Comparison of ENCODE assay signal across 9 mouse cellular contexts in the genomic region with DNA sequence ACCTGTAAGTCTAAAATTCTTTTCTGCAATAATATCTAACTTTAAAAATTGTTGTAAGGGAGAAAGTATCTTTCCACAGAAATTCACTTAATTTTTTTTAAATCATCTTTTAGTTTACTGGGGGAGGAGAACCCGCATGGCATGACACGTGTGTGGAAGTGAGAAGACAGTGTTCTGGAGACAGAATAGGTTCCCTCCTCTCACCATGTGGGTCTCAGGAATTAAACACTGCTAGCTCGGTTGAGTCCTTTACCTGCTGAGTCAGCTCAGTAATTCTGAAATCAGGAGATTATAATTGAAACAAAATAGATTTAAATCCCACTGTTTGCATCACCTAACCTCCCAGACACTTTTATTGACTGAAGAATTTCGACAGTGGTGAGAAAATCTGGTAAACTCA. TPM values are rescaled to one million over a fixed set of nuclear protein-coding genes. Genes with fewer than 3 reads are reported as not detected.
A peak's percentile ranks its signal among the peaks of the same experiment; 100 is the strongest.
DNase-seq lines count a peak whose midpoint lies in the region; ATAC-seq and TF ChIP-seq lines count a peak whose summit lies in the region.
"Had no signal": no experiment of that assay in that cellular context is flagged by ENCODE, and none has a peak within 500 bp of the region (broad histone marks: within the 10 kb centered on the region; RNA-seq: fewer than 3 reads in every experiment).

No protein-coding gene starts in this region.

- peaks cover 10% of the 10 kb centered on the region for H3K36me3 ChIP-seq in lung, embryonic 16.5 days (ENCODE audit: control insufficient read depth, insufficient read depth, low read length)
- peaks cover 36% of the 10 kb centered on the region for H3K36me3 ChIP-seq in embryonic facial prominence, embryonic 13.5 days
- H3K36me3 ChIP-seq in forebrain, postnatal 0 days (ENCODE audit: insufficient read depth) = no peaks in the 10 kb centered on the region
- peaks cover 18% of the 10 kb centered on the region for H3K36me3 ChIP-seq in liver, embryonic 14.5 days (replicated peaks; ENCODE audit: control insufficient read depth, insufficient read depth, low read depth)

- DNase-seq in lung, postnatal 4 days = no peak
- no peak for DNase-seq in forebrain, postnatal 0 days
- no peak for DNase-seq in liver, embryonic 14.5 days (ENCODE audit: low read depth in 3 of 3, low spot score in 3 of 3)
- no peak for DNase-seq in spleen, postnatal 14 days (ENCODE audit: low spot score in 2 of 2)
- DNase-seq in adrenal gland, adult (ENCODE audit: inconsistent age in 2 of 2, low spot score in 1 of 2) = no peak
- DNase-seq: cerebellum, adult 9-10 months; kidney, postnatal 14 days had no signal

- H3K4me2 ChIP-seq in lung, embryonic 16.5 days (ENCODE audit: low read depth, low read length) = peak overlapping the region; percentile 73
- H3K4me2 ChIP-seq in embryonic facial prominence, embryonic 13.5 days = peak overlapping the region; percentile 65
- H3K4me2 ChIP-seq in forebrain, postnatal 0 days (ENCODE audit: low read depth) = 0 out of 2 replicates have a peak overlapping the region, but pooled peaks have one; percentile 75
- H3K4me2 ChIP-seq in liver, embryonic 14.5 days (ENCODE audit: low read depth) = peak overlapping the region; percentile 80

- H3K4me3 ChIP-seq in lung, embryonic 16.5 days (ENCODE audit: low read length) = peak overlapping the region; percentile 59
- peak overlapping the region; percentile 76 for H3K4me3 ChIP-seq in embryonic facial prominence, embryonic 13.5 days
- no peak overlapping the region for H3K4me3 ChIP-seq in forebrain, postnatal 0 days (ENCODE audit: low read depth, low read length)
- H3K4me3 ChIP-seq in liver, embryonic 14.5 days (ENCODE audit: insufficient read depth in 1 of 2, low read depth in 2 of 2, low read length in 2 of 2) = peak overlapping the region in 1 of 2 experiments; percentile 88; a peak in 2 of 4 replicates

- no peaks in the 10 kb centered on the region for H3K27me3 ChIP-seq in lung, embryonic 16.5 days (ENCODE audit: control insufficient read depth, insufficient read depth, low read depth, low read length)
- no peaks in the 10 kb centered on the region for H3K27me3 ChIP-seq in embryonic facial prominence, embryonic 13.5 days
- no peaks in the 10 kb centered on the region for H3K27me3 ChIP-seq in forebrain, postnatal 0 days (ENCODE audit: insufficient read depth, low read length)
- H3K27me3 ChIP-seq in liver, embryonic 14.5 days (ENCODE audit: control insufficient read depth, insufficient read depth, low read length) = no peaks in the 10 kb centered on the region

- WGBS in lung, embryonic 16.5 days = 42% methylated on average over 4 of the region's 4 CpGs
- 56% methylated on average over 4 of the region's 4 CpGs for WGBS in embryonic facial prominence, embryonic 13.5 days
- 56% methylated on average over 4 of the region's 4 CpGs for WGBS in forebrain, postnatal 0 days
- WGBS in liver, embryonic 14.5 days (ENCODE audit: insufficient replicate concordance) = 53% methylated on average over 4 of the region's 4 CpGs

- no peak for TF ChIP-seq EP300 in liver, embryonic 14.5 days (IDR thresholded peaks at IDR 0.05; ENCODE audit: low read depth)

- no peak overlapping the region for H3K27ac ChIP-seq in lung, embryonic 16.5 days (ENCODE audit: low read length)
- H3K27ac ChIP-seq in embryonic facial prominence, embryonic 13.5 days = no peak overlapping the region
- H3K27ac ChIP-seq in forebrain, postnatal 0 days (ENCODE audit: low read depth, low read length) = no peak overlapping the region
- H3K27ac ChIP-seq in liver, embryonic 14.5 days = no peak overlapping the region

- no peak for ATAC-seq in lung, embryonic 16.5 days (ENCODE audit: low read depth)
- ATAC-seq in embryonic facial prominence, embryonic 13.5 days (ENCODE audit: insufficient number of reproducible peaks, insufficient read depth, low FRiP score, low TSS enrichment, low read depth) = no peak
- no peak for ATAC-seq in forebrain, postnatal 0 days
- ATAC-seq in liver, embryonic 14.5 days (ENCODE audit: insufficient read depth) = no peak

- H3K9me3 ChIP-seq in lung, embryonic 16.5 days (ENCODE audit: control insufficient read depth, low read length) = no peaks in the 10 kb centered on the region
- peaks cover 21% of the 10 kb centered on the region for H3K9me3 ChIP-seq in embryonic facial prominence, embryonic 13.5 days
- 0 out of 2 replicates have a peak, but pooled peaks cover 5% of the 10 kb centered on the region for H3K9me3 ChIP-seq in forebrain, postnatal 0 days (ENCODE audit: low read length)
- H3K9me3 ChIP-seq in liver, embryonic 14.5 days (ENCODE audit: control insufficient read depth, low read length) = no peaks in the 10 kb centered on the region

- peaks cover 13% of the 10 kb centered on the region for H3K4me1 ChIP-seq in lung, embryonic 16.5 days (replicated peaks; ENCODE audit: control insufficient read depth, insufficient read depth, low read length)
- H3K4me1 ChIP-seq in embryonic facial prominence, embryonic 13.5 days = peaks cover 14% of the 10 kb centered on the region
- 0 out of 2 replicates have a peak, but pooled peaks cover 6% of the 10 kb centered on the region for H3K4me1 ChIP-seq in forebrain, postnatal 0 days (ENCODE audit: insufficient read depth)
- peaks cover 6 to 7% of the 10 kb centered on the region in 2 experiments; a peak in 3 of 4 replicates for H3K4me1 ChIP-seq in liver, embryonic 14.5 days (replicated peaks; ENCODE audit: control insufficient read depth in 2 of 2, insufficient read depth in 2 of 2, low read length in 1 of 2)

- H3K9ac ChIP-seq in lung, embryonic 16.5 days (ENCODE audit: low read length) = no peak overlapping the region; the same call in 1 of the 2 replicates
- H3K9ac ChIP-seq in embryonic facial prominence, embryonic 13.5 days = peak overlapping the region; percentile 75; the same call in 1 of the 2 replicates
- no peak overlapping the region for H3K9ac ChIP-seq in forebrain, postnatal 0 days
- peak overlapping the region; percentile 89; the same call in 1 of the 2 replicates for H3K9ac ChIP-seq in liver, embryonic 14.5 days (replicated peaks)

- TF ChIP-seq CTCF in forebrain, postnatal 0 days (IDR thresholded peaks at IDR 0.05; ENCODE audit: low read depth) = no peak
- no peak for TF ChIP-seq CTCF in liver, embryonic 14.5 days (IDR thresholded peaks at IDR 0.05; ENCODE audit: low read depth)

RNA-seq across cellular contexts. Expression of a gene that starts 1.3 kb away (rescaled TPM):
- 11.4 and 13.1 TPM in 2 replicates for polyA plus RNA-seq in lung, embryonic 16.5 days (2015; fragmentation: Nextera tagmentation; extraction: Ambion mirVana)
- 10.3 and 11.1 TPM in 2 replicates for polyA plus RNA-seq in embryonic facial prominence, embryonic 13.5 days (2015; fragmentation: Nextera tagmentation; extraction: Ambion mirVana)
- total RNA-seq in forebrain, postnatal 0 days (2014; rRNA removed) = 1.8 and 3.4 TPM in 2 replicates
- polyA plus RNA-seq in forebrain, postnatal 0 days (2015; fragmentation: Nextera tagmentation; extraction: Ambion mirVana) = 0.99 and 1.2 TPM in 2 replicates
- 1.6 and 2.8 TPM in 2 replicates for polyA plus RNA-seq in liver, embryonic 14.5 days (2012; rRNA removed)
- 6.5 and 6.8 TPM in 2 replicates for polyA plus RNA-seq in liver, embryonic 14.5 days (2014; fragmentation: Nextera tagmentation; extraction: Ambion mirVana)

RNA-seq across cellular contexts. Expression of a gene that starts 57.6 kb away (rescaled TPM):
- polyA plus RNA-seq in lung, embryonic 16.5 days (2015; fragmentation: Nextera tagmentation; extraction: Ambion mirVana) = 20.3 and 26.3 TPM in 2 replicates
- 31.7 and 38.8 TPM in 2 replicates for polyA plus RNA-seq in embryonic facial prominence, embryonic 13.5 days (2015; fragmentation: Nextera tagmentation; extraction: Ambion mirVana)
- 37.2 and 43.7 TPM in 2 replicates for total RNA-seq in forebrain, postnatal 0 days (2014; rRNA removed)
- 9.1 and 12.0 TPM in 2 replicates for polyA plus RNA-seq in forebrain, postnatal 0 days (2015; fragmentation: Nextera tagmentation; extraction: Ambion mirVana)
- 5.8 and 7.5 TPM in 2 replicates for polyA plus RNA-seq in liver, embryonic 14.5 days (2012; rRNA removed)
- 10.4 and 12.0 TPM in 2 replicates for polyA plus RNA-seq in liver, embryonic 14.5 days (2014; fragmentation: Nextera tagmentation; extraction: Ambion mirVana)

Comparison
In these comparisons a context has a peak if more than half of its experiments do, and no peak if none do; other contexts are left out.
1. H3K9ac ChIP-seq: peak in embryonic facial prominence, embryonic 13.5 days (single experiment) and liver, embryonic 14.5 days (single experiment); none in lung, embryonic 16.5 days (single experiment) and forebrain, postnatal 0 days (single experiment).
2. Peak in every context shown above with its lines, with median percentiles within 50 percentile points of each other: H3K4me2 ChIP-seq.